Mouse (Mus musculus) heart, postnatal 36 days (tissue): ENCODE data around the gene Polg2. TPM values are rescaled to one million over a fixed set of nuclear protein-coding genes. Genes with fewer than 3 reads are reported as not detected.
"Not testable (repeated sequence)": the region's sequence is repeated elsewhere in the genome, so short reads cannot be mapped to it uniquely, and the experiment has no call there.

Source experiments
- DNase-seq, 2 experiments: peaks; one replicate each; pipeline ENCODE4 v3.0.0; 2021 to 2022
- intact Hi-C: fragments of 180-260 bp; cut with DNase I; formaldehyde crosslinking; loops from one replicate; pipeline ENCODE4 v1.15.1; 2025
- total RNA-seq, 2 experiments: library from RNA; stranded (reverse); gene quantifications; 2 replicates each; pipeline ENCODE4 v1.2.3; 2021

Polg2 gene
- total RNA-seq, 2 experiments from 2014 or later = 4.4 to 4.5 TPM

GRCm38 (mm10) chr11:106793846-106794245 is 14.5 kb upstream of the Polg2 start:
- intact Hi-C loops = no loop called here

GRCm38 (mm10) chr11:106789649-106790048 is 10.3 kb upstream of the Polg2 start:
- no peak for DNase-seq
- intact Hi-C loops = loop anchor here (2.0 kb wide), 1 partner anchor 131 kb away; the partner anchor contains the start of gene Smurf2

More at GRCm38 (mm10) chr11:106793846-106794245, 14.5 kb upstream of the Polg2 start:
- no peak for DNase-seq

- DNase-seq = peak; percentile 95 to 100
- intact Hi-C loops = loop anchor here (2.0 kb wide), 1 partner anchor 132 kb away; the partner anchor contains the start of gene Smurf2
Measured at GRCm38 (mm10) chr11:106788775-106789459, 9.6 kb upstream of the Polg2 start, which contains the start of the genes Ddx5 and Cep95. Gene Ddx5, minus strand, starts transcription at chr11:106789185. Gene Cep95, plus strand, starts transcription at chr11:106789252.

GRCm38 (mm10) chr11:106788026-106788774 is 8.9 kb upstream of the Polg2 start:
- intact Hi-C loops = loop anchor here (2.0 kb wide), 1 partner anchor 133 kb away; the partner anchor contains the start of gene Smurf2
- peak; percentile 99 for DNase-seq

GRCm38 (mm10) chr11:106787131-106788025 is 8.0 kb upstream of the Polg2 start:
- intact Hi-C loops = loop anchor here (2.0 kb wide), 1 partner anchor 133 kb away; the partner anchor contains the start of gene Smurf2
- peak; percentile 91 to 93 for DNase-seq

- DNase-seq = no peak
- intact Hi-C loops = no loop called here
Measured at GRCm38 (mm10) chr11:106785043-106785442, 5.7 kb upstream of the Polg2 start.

GRCm38 (mm10) chr11:106784476-106784875 is 5.1 kb upstream of the Polg2 start:
- no peak for DNase-seq
- intact Hi-C loops = no loop called here

GRCm38 (mm10) chr11:106782841-106783764 is 3.8 kb upstream of the Polg2 start:
- DNase-seq = no peak
- intact Hi-C loops = no loop called here

- intact Hi-C loops = not testable (repeated sequence)
Measured at GRCm38 (mm10) chr11:106782271-106782670, 2.9 kb upstream of the Polg2 start.

GRCm38 (mm10) chr11:106780590-106781220 is 1.4 kb upstream of the Polg2 start:
- DNase-seq = no peak
- intact Hi-C loops = no loop called here

More at GRCm38 (mm10) chr11:106782271-106782670, 2.9 kb upstream of the Polg2 start:
- DNase-seq = not testable (repeated sequence)

- intact Hi-C loops = no loop called here
- no peak for DNase-seq
Measured at GRCm38 (mm10) chr11:106780089-106780425, 720 bp upstream of the Polg2 start.

- no peak for DNase-seq
- intact Hi-C loops = loop anchor here (10.0 kb wide), 1 partner anchor 264 kb away; no protein-coding TSS in a partner anchor
Measured at GRCm38 (mm10) chr11:106778589-106779387, 549 bp downstream of the Polg2 start.

- no peak for DNase-seq
- intact Hi-C loops = loop anchor here (10.0 kb wide), 1 partner anchor 263 kb away; no protein-coding TSS in a partner anchor
Measured at GRCm38 (mm10) chr11:106778132-106778531, 1.2 kb downstream of the Polg2 start.

- intact Hi-C loops = loop anchor here (10.0 kb wide), 1 partner anchor 263 kb away; no protein-coding TSS in a partner anchor
- no peak for DNase-seq
Measured at GRCm38 (mm10) chr11:106777395-106777794, 1.9 kb downstream of the Polg2 start.

- intact Hi-C loops = loop anchor here (10.0 kb wide), 1 partner anchor 262 kb away; no protein-coding TSS in a partner anchor
- DNase-seq = no peak
Measured at GRCm38 (mm10) chr11:106776960-106777359, 2.4 kb downstream of the Polg2 start.

GRCm38 (mm10) chr11:106773061-106773460 is 6.3 kb downstream of the Polg2 start:
- intact Hi-C loops = loop anchor here (10.0 kb wide), 1 partner anchor 258 kb away; no protein-coding TSS in a partner anchor
- DNase-seq = no peak

- intact Hi-C loops = loop anchor here (10.0 kb wide), 1 partner anchor 256 kb away; no protein-coding TSS in a partner anchor
- DNase-seq = no peak
Measured at GRCm38 (mm10) chr11:106770195-106770974, 9.0 kb downstream of the Polg2 start.
